Mouse (Mus musculus) midbrain, embryonic 10.5 days (tissue): ENCODE results near the gene Dpm3. TPM values are rescaled to one million over a fixed set of nuclear protein-coding genes. Genes with fewer than 3 reads are reported as not detected.

Experiments used
- DNase-seq: peaks from one replicate; pipeline ENCODE4 v3.0.0-alpha.2; 2017; ENCODE audit warnings: low spot score
- H3K27ac ChIP-seq: fragments of 300-500 bp; sonication (generic); replicated peaks from 2 replicates; pipeline ENCODE4 v1.5.1; 2016; ENCODE audit warnings: mild to moderate bottlenecking
- H3K27me3 ChIP-seq: fragments of 300-500 bp; sonication (generic); 2 replicates; pipeline ENCODE4 v1.6.1; 2016; ENCODE audit warnings: low read depth, mild to moderate bottlenecking; ENCODE audit not compliant: poor library complexity, severe bottlenecking
- H3K36me3 ChIP-seq: fragments of 300-500 bp; sonication (generic); 2 replicates; pipeline ENCODE4 v1.6.1; 2016; ENCODE audit warnings: mild to moderate bottlenecking, moderate library complexity
- H3K4me1 ChIP-seq: fragments of 300-500 bp; sonication (generic); 2 replicates; pipeline ENCODE4 v1.6.1; 2016
- H3K4me3 ChIP-seq: fragments of 300-500 bp; sonication (generic); 2 replicates; pipeline ENCODE4 v1.5.1; 2016; ENCODE audit warnings: mild to moderate bottlenecking, moderate library complexity
- H3K9me3 ChIP-seq: fragments of 300-500 bp; sonication (generic); replicated peaks from 2 replicates; pipeline ENCODE4 v1.6.1; 2016; ENCODE audit warnings: mild to moderate bottlenecking
- WGBS: fragments of 180-500 bp; shearing (Covaris S2); methylation state at CpG from one replicate; pipeline ENCODE4 v1.1.7; 2016; 5-methylcytosine and 5-hydroxymethylcytosine counted together
- polyA plus RNA-seq: library from polyadenylated mRNA; unstranded; fragments of >200 nt; fragmentation: Nextera tagmentation; extraction: Ambion mirVana; gene quantifications from 2 replicates; pipeline ENCODE4 v1.2.1, GENCODE M21; 2016

The Dpm3 gene
- polyA plus RNA-seq, 1 experiment from 2014 or later = 94.9 TPM

- no peak overlapping the region for H3K27ac ChIP-seq
- H3K9me3 ChIP-seq = no peaks in the 10 kb centered on the region
- no peak overlapping the region for H3K4me3 ChIP-seq
- DNase-seq = no peak
- no peaks in the 10 kb centered on the region for H3K36me3 ChIP-seq
- H3K4me1 ChIP-seq = peaks cover 14% of the 10 kb centered on the region; the same call in 1 of the 2 replicates
- WGBS = 61% methylated on average over 7 of the region's 7 CpGs
- H3K27me3 ChIP-seq = peaks cover 4% of the 10 kb centered on the region; the same call in 1 of the 2 replicates
Observed at GRCm38 (mm10) chr3:89288503-89288928, 29.4 kb downstream of the Dpm3 start.

- H3K4me3 ChIP-seq = no peak overlapping the region
- H3K36me3 ChIP-seq = no peaks in the 10 kb centered on the region
- H3K4me1 ChIP-seq = peaks cover 14% of the 10 kb centered on the region; the same call in 1 of the 2 replicates
- no peaks in the 10 kb centered on the region for H3K27me3 ChIP-seq
- WGBS = 81% methylated on average over 10 of the region's 10 CpGs
- no peaks in the 10 kb centered on the region for H3K9me3 ChIP-seq
- no peak for DNase-seq
- no peak overlapping the region for H3K27ac ChIP-seq
Observed at GRCm38 (mm10) chr3:89291874-89292273, 32.7 kb downstream of the Dpm3 start.

GRCm38 (mm10) chr3:89292303-89292702 lies 33.1 kb downstream of the Dpm3 start:
- Histone ChIP-seq H3K9me3 (no peaks in the 10 kb centered on the region), H3K4me1 (peaks cover 14% of the 10 kb centered on the region; the same call in 1 of the 2 replicates), H3K27ac (no peak overlapping the region), H3K27me3 (no peaks in the 10 kb centered on the region), H3K4me3 (no peak overlapping the region), H3K36me3 (no peaks in the 10 kb centered on the region)
- no peak for DNase-seq
- WGBS = 74% methylated on average over 5 of the region's 5 CpGs

GRCm38 (mm10) chr3:89293247-89293918 lies 34.2 kb downstream of the Dpm3 start:
- Histone ChIP-seq H3K4me1 (peaks cover 10% of the 10 kb centered on the region; the same call in 1 of the 2 replicates), H3K27ac (no peak overlapping the region), H3K9me3 (no peaks in the 10 kb centered on the region), H3K36me3 (no peaks in the 10 kb centered on the region), H3K4me3 (no peak overlapping the region), H3K27me3 (peaks cover 6% of the 10 kb centered on the region; the same call in 1 of the 2 replicates)
- no peak for DNase-seq
- 92% methylated on average over 11 of the region's 11 CpGs for WGBS

GRCm38 (mm10) chr3:89294195-89294594 lies 35.0 kb downstream of the Dpm3 start:
- no peak overlapping the region for H3K4me3 ChIP-seq
- H3K27me3 ChIP-seq = peaks cover 14% of the 10 kb centered on the region
- H3K27ac ChIP-seq = no peak overlapping the region
- peaks cover 2% of the 10 kb centered on the region for H3K4me1 ChIP-seq
- H3K36me3 ChIP-seq = no peaks in the 10 kb centered on the region
- 84% methylated on average over 5 of the region's 5 CpGs for WGBS
- no peaks in the 10 kb centered on the region for H3K9me3 ChIP-seq
- DNase-seq = no peak

GRCm38 (mm10) chr3:89295685-89296230 lies 36.6 kb downstream of the Dpm3 start:
- Histone ChIP-seq H3K36me3 (no peaks in the 10 kb centered on the region), H3K4me1 (peaks cover 9% of the 10 kb centered on the region), H3K4me3 (no peak overlapping the region), H3K27me3 (peaks cover 26% of the 10 kb centered on the region), H3K27ac (0 out of 2 replicates have a peak overlapping the region, but pooled peaks have one; percentile 11), H3K9me3 (no peaks in the 10 kb centered on the region)
- no peak for DNase-seq
- 86% methylated on average over 8 of the region's 8 CpGs for WGBS

- H3K27ac ChIP-seq = no peak overlapping the region
- H3K9me3 ChIP-seq = no peaks in the 10 kb centered on the region
- WGBS = 90% methylated on average over 11 of the region's 11 CpGs
- no peaks in the 10 kb centered on the region for H3K36me3 ChIP-seq
- no peak for DNase-seq
- H3K4me1 ChIP-seq = peaks cover 9% of the 10 kb centered on the region
- H3K27me3 ChIP-seq = peaks cover 26% of the 10 kb centered on the region
- no peak overlapping the region for H3K4me3 ChIP-seq
Observed at GRCm38 (mm10) chr3:89296761-89297396, 37.7 kb downstream of the Dpm3 start.

GRCm38 (mm10) chr3:89298908-89299307 lies 39.8 kb downstream of the Dpm3 start:
- H3K27me3 ChIP-seq = peaks cover 26% of the 10 kb centered on the region
- no peak overlapping the region for H3K4me3 ChIP-seq
- H3K9me3 ChIP-seq = no peaks in the 10 kb centered on the region
- H3K36me3 ChIP-seq = no peaks in the 10 kb centered on the region
- no peak overlapping the region for H3K27ac ChIP-seq
- peaks cover 9% of the 10 kb centered on the region for H3K4me1 ChIP-seq
- WGBS = 85% methylated on average over 6 of the region's 6 CpGs
- DNase-seq = no peak

- peaks cover 9% of the 10 kb centered on the region for H3K4me1 ChIP-seq
- H3K4me3 ChIP-seq = peak overlapping the region; percentile 38
- H3K9me3 ChIP-seq = no peaks in the 10 kb centered on the region
- peaks cover 26% of the 10 kb centered on the region for H3K27me3 ChIP-seq
- no peaks in the 10 kb centered on the region for H3K36me3 ChIP-seq
- 3% methylated on average over 14 of the region's 14 CpGs for WGBS
- peak; percentile 50 for DNase-seq
- H3K27ac ChIP-seq = no peak overlapping the region
Observed at GRCm38 (mm10) chr3:89299499-89299898, 40.3 kb downstream of the Dpm3 start.

GRCm38 (mm10) chr3:89300071-89300470 lies 40.9 kb downstream of the Dpm3 start:
- peak overlapping the region; percentile 38; the same call in 1 of the 2 replicates for H3K4me3 ChIP-seq
- 75% methylated on average over 1 of the region's 1 CpGs for WGBS

GRCm38 (mm10) chr3:89300514-89300913 lies 41.4 kb downstream of the Dpm3 start:
- peaks cover 13% of the 10 kb centered on the region for H3K4me1 ChIP-seq
- WGBS = 69% methylated on average over 2 of the region's 2 CpGs
- peaks cover 26% of the 10 kb centered on the region for H3K27me3 ChIP-seq
- H3K4me3 ChIP-seq = no peak overlapping the region
- H3K36me3 ChIP-seq = no peaks in the 10 kb centered on the region
- H3K27ac ChIP-seq = no peak overlapping the region
- DNase-seq = no peak
- no peaks in the 10 kb centered on the region for H3K9me3 ChIP-seq

More at GRCm38 (mm10) chr3:89300071-89300470, 40.9 kb downstream of the Dpm3 start:
- no peak for DNase-seq
- H3K9me3 ChIP-seq = no peaks in the 10 kb centered on the region
- no peak overlapping the region for H3K27ac ChIP-seq
- H3K27me3 ChIP-seq = peaks cover 26% of the 10 kb centered on the region
- peaks cover 9% of the 10 kb centered on the region for H3K4me1 ChIP-seq
- no peaks in the 10 kb centered on the region for H3K36me3 ChIP-seq

GRCm38 (mm10) chr3:89304440-89304839 lies 45.3 kb downstream of the Dpm3 start:
- DNase-seq = no peak
- H3K27me3 ChIP-seq = peaks cover 10% of the 10 kb centered on the region
- H3K4me1 ChIP-seq = peaks cover 24% of the 10 kb centered on the region
- H3K27ac ChIP-seq = no peak overlapping the region
- 59% methylated on average over 6 of the region's 6 CpGs for WGBS
- no peaks in the 10 kb centered on the region for H3K9me3 ChIP-seq
- H3K4me3 ChIP-seq = no peak overlapping the region
- no peaks in the 10 kb centered on the region for H3K36me3 ChIP-seq

- 0 out of 2 replicates have a peak overlapping the region, but pooled peaks have one; percentile 43 for H3K27ac ChIP-seq
- no peaks in the 10 kb centered on the region for H3K9me3 ChIP-seq
- H3K4me1 ChIP-seq = peaks cover 18% of the 10 kb centered on the region
- no peak for DNase-seq
- H3K4me3 ChIP-seq = no peak overlapping the region
- H3K36me3 ChIP-seq = no peaks in the 10 kb centered on the region
- WGBS = 79% methylated on average over 4 of the region's 4 CpGs
- H3K27me3 ChIP-seq = peaks cover 4% of the 10 kb centered on the region
Observed at GRCm38 (mm10) chr3:89305105-89305504, 45.9 kb downstream of the Dpm3 start.
